Mouse (Mus musculus) embryonic facial prominence, embryonic 11.5 days (tissue): ENCODE measurements around the gene Msrb1. TPM values are rescaled to one million over a fixed set of nuclear protein-coding genes. Genes with fewer than 3 reads are reported as not detected.
A peak's percentile ranks its signal among the peaks of the same experiment; 100 is the strongest.

Experiments
- ATAC-seq: fragments of 200-750 bp; cut with Nextera tagmentation; replicated peaks from 2 replicates; pipeline ENCODE4 v1.8.0; 2017; ENCODE audit warnings: low read depth; ENCODE audit not compliant: insufficient number of reproducible peaks, low FRiP score, low TSS enrichment
- DNase-seq: peaks from one replicate; pipeline ENCODE4 v3.0.0-alpha.2; 2015; ENCODE audit warnings: low spot score
- H3K27ac ChIP-seq: fragments of 300-500 bp; sonication (generic); replicated peaks from 2 replicates; pipeline ENCODE4 v1.5.1; 2014; ENCODE audit warnings: mild to moderate bottlenecking, low read depth, low read length, control low read depth
- H3K27me3 ChIP-seq: fragments of 300-500 bp; sonication (generic); 2 replicates; pipeline ENCODE4 v1.6.1; 2014; ENCODE audit warnings: mild to moderate bottlenecking, low read length, moderate library complexity, mixed read lengths; ENCODE audit not compliant: control insufficient read depth, insufficient read depth
- H3K36me3 ChIP-seq: fragments of 300-500 bp; sonication (generic); replicated peaks from 2 replicates; pipeline ENCODE4 v1.6.1; 2014; ENCODE audit warnings: low read depth, mild to moderate bottlenecking, low read length, moderate library complexity, mixed read lengths; ENCODE audit not compliant: control insufficient read depth, insufficient read depth
- H3K4me1 ChIP-seq: fragments of 300-500 bp; sonication (generic); 2 replicates; pipeline ENCODE4 v1.6.1; 2014; ENCODE audit warnings: low read length, mixed read lengths; ENCODE audit not compliant: control insufficient read depth, insufficient read depth
- H3K4me2 ChIP-seq: fragments of 300-500 bp; sonication (generic); 2 replicates; pipeline ENCODE4 v1.6.1; 2014; ENCODE audit warnings: low read depth, mild to moderate bottlenecking, control low read depth, low read length, moderate library complexity
- H3K4me3 ChIP-seq: fragments of 300-500 bp; sonication (generic); 2 replicates; pipeline ENCODE4 v1.5.1; 2014; ENCODE audit warnings: low read depth, low read length, control low read depth
- H3K9ac ChIP-seq: fragments of 300-500 bp; sonication (generic); replicated peaks from 2 replicates; pipeline ENCODE4 v1.6.1; 2014; ENCODE audit warnings: mild to moderate bottlenecking, control low read depth, low read length
- H3K9me3 ChIP-seq: fragments of 300-500 bp; sonication (generic); replicated peaks from 2 replicates; pipeline ENCODE4 v1.6.1; 2016; ENCODE audit warnings: mild to moderate bottlenecking, low read length, inconsistent platforms, mixed read lengths; ENCODE audit not compliant: control insufficient read depth
- WGBS: fragments of 180-500 bp; shearing (Covaris S2); extraction: QIAGEN DNeasy Blood & Tissue Kit; methylation state at CpG from one replicate; pipeline ENCODE4 v1.1.7; 2014; 5-methylcytosine and 5-hydroxymethylcytosine counted together
- polyA plus RNA-seq: library from polyadenylated mRNA; unstranded; fragments of >200 nt; fragmentation: Nextera tagmentation; extraction: Ambion mirVana; gene quantifications from 2 replicates; pipeline ENCODE4 v1.2.1, GENCODE M21; 2014

Gene Msrb1
- polyA plus RNA-seq, 1 experiment from 2014 or later, result 24.3 TPM

DNA sequence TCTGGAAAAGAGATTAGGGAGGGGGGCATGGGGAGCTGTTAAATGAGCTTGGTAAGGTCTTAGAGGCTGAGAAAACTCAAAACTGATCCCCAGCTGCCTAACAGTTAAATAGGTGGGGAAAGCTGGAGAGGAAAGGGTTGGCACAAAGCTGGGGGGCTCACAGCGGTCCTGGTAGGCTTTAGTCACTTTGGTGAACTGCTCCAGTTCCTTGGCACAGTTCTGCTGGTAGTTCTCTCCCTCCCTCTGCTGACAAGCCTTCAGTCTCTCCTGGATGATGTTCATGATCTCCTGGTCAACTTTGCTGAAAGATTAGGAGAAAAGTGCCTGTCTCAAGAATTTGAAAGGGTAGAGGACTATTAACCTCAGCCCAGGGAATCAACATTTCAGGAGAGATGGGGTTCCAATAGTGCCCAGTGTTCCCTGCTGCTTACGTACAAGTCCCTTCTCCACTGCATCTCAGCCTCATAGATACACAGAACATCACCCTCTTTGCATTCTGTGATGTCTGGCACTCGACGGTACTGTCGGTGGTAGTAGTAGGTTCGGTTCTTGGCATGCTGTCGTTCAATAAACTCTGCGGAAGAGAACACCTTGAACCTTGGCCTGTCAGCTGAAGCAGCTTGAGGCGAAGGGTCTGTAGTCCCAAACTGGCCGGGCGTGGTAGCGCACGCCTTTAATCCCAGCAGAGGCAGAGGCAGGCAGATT lies 14.1 kb upstream of the Msrb1 start:
- Histone ChIP-seq H3K27me3 (no peaks in the 10 kb centered on the region), H3K9me3 (no peaks in the 10 kb centered on the region), H3K4me3 (0 out of 2 replicates have a peak overlapping the region, but pooled peaks have one; percentile 4), H3K4me1 (no peaks in the 10 kb centered on the region; the same call in 1 of the 2 replicates), H3K27ac (no peak overlapping the region), H3K4me2 (peak overlapping the region; percentile 8; the same call in 1 of the 2 replicates), H3K9ac (no peak overlapping the region), H3K36me3 (peaks cover 8% of the 10 kb centered on the region)
- no peak for ATAC-seq
- no peak for DNase-seq
- WGBS, result 37% methylated on average over 13 of the region's 13 CpGs

GRCm38 (mm10) chr17:24723122-24723880 lies 13.1 kb upstream of the Msrb1 start:
- DNase-seq, result no peak
- H3K9ac ChIP-seq, result peak overlapping the region; percentile 71
- H3K27me3 ChIP-seq, result no peaks in the 10 kb centered on the region
- H3K4me2 ChIP-seq, result peak overlapping the region; percentile 56
- no peaks in the 10 kb centered on the region; the same call in 1 of the 2 replicates for H3K4me1 ChIP-seq
- H3K36me3 ChIP-seq, result peaks cover 8% of the 10 kb centered on the region
- no peak for ATAC-seq
- peak overlapping the region; percentile 60 for H3K4me3 ChIP-seq
- no peak overlapping the region for H3K27ac ChIP-seq
- H3K9me3 ChIP-seq, result no peaks in the 10 kb centered on the region
- WGBS, result 5% methylated on average over 12 of the region's 12 CpGs

GRCm38 (mm10) chr17:24723881-24724180 lies 12.6 kb upstream of the Msrb1 start:
- Histone ChIP-seq H3K36me3 (peaks cover 8% of the 10 kb centered on the region), H3K27ac (peak overlapping the region; percentile 56), H3K4me3 (peak overlapping the region; percentile 60), H3K9me3 (no peaks in the 10 kb centered on the region), H3K4me1 (no peaks in the 10 kb centered on the region; the same call in 1 of the 2 replicates), H3K27me3 (no peaks in the 10 kb centered on the region), H3K4me2 (peak overlapping the region; percentile 56), H3K9ac (peak overlapping the region; percentile 71)
- peak; percentile 12; the same call in 1 of the 2 replicates for ATAC-seq
- DNase-seq, result peak; percentile 19
- WGBS, result 1% methylated on average over 15 of the region's 15 CpGs

- Histone ChIP-seq H3K9ac (peak within 1 kb of the TSS; percentile 71), H3K4me1 (no peaks in the 10 kb centered on the region; the same call in 1 of the 2 replicates), H3K9me3 (no peaks in the 10 kb centered on the region), H3K36me3 (peaks cover 8% of the 10 kb centered on the region), H3K4me2 (peak within 1 kb of the TSS; percentile 56), H3K27me3 (no peaks in the 10 kb centered on the region), H3K27ac (peak within 1 kb of the TSS; percentile 56), H3K4me3 (peak within 1 kb of the TSS; percentile 60)
- peak; percentile 98 for DNase-seq
- WGBS, result under 1% methylated on average over 30 of the region's 30 CpGs
- ATAC-seq, result peak; percentile 77
These were observed 12.3 kb upstream of the Msrb1 start, which contains the start of gene Ndufb10 for GRCm38 (mm10) chr17:24724184-24724583. TSS of gene Ndufb10 (minus strand) at chr17:24724478.

DNA sequence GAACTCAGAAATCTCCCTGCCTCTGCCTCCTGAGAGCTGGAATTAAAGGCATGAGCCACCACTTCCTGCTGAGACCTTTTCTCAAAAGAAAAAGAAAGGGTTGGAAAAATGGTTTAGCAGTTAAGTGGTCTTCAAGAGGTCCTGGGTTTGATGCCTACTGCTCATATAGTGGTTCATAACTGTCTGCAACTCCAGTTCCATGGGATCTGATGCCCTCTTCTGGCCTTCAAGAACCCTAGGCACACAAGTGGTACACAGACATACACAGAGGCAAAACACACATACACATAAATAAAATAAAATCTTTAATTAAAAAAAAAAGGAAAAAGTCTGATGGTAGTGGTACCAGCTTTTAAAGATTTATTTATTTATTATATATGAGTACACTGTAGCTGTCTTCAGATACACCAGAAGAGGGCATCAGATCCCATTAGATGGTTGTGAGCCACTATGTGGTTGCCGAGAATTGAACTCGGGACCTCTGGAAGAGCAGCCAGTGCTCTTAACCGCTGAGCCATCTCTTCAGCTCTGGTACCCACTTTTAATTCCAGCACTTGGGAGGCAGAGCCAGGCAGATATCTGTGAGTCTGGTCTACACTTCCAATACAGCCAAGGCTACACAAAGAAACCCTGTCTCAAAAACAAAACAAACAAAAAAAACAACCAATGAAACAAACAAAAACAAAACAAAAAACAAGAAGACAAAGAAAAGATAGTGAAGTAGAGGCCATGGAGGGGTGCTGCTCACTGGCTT lies 10.6 kb upstream of the Msrb1 start:
- no peak overlapping the region for H3K4me3 ChIP-seq
- no peaks in the 10 kb centered on the region for H3K27me3 ChIP-seq
- DNase-seq, result no peak
- no peaks in the 10 kb centered on the region for H3K9me3 ChIP-seq
- H3K27ac ChIP-seq, result no peak overlapping the region
- no peak overlapping the region for H3K4me2 ChIP-seq
- WGBS, result 74% methylated on average over 3 of the region's 3 CpGs
- no peaks in the 10 kb centered on the region; the same call in 1 of the 2 replicates for H3K4me1 ChIP-seq
- ATAC-seq, result no peak
- no peak overlapping the region for H3K9ac ChIP-seq
- H3K36me3 ChIP-seq, result peaks cover 8% of the 10 kb centered on the region

- no peak within 1 kb of the TSS for H3K4me3 ChIP-seq
- DNase-seq (no peak), ATAC-seq (no peak)
- no peaks in the 10 kb centered on the region for H3K27me3 ChIP-seq
- no peak within 1 kb of the TSS for H3K4me2 ChIP-seq
- no peaks in the 10 kb centered on the region for H3K36me3 ChIP-seq
- H3K4me1 ChIP-seq, result no peaks in the 10 kb centered on the region; the same call in 1 of the 2 replicates
- WGBS, result 76% methylated on average over 2 of the region's 2 CpGs
- H3K9ac ChIP-seq, result no peak within 1 kb of the TSS
- no peaks in the 10 kb centered on the region for H3K9me3 ChIP-seq
- H3K27ac ChIP-seq, result no peak within 1 kb of the TSS
These were observed 8.8 kb upstream of the Msrb1 start, which contains the start of gene Rpl3l for GRCm38 (mm10) chr17:24727618-24728017. TSS of gene Rpl3l (plus strand) at chr17:24727820.

DNA sequence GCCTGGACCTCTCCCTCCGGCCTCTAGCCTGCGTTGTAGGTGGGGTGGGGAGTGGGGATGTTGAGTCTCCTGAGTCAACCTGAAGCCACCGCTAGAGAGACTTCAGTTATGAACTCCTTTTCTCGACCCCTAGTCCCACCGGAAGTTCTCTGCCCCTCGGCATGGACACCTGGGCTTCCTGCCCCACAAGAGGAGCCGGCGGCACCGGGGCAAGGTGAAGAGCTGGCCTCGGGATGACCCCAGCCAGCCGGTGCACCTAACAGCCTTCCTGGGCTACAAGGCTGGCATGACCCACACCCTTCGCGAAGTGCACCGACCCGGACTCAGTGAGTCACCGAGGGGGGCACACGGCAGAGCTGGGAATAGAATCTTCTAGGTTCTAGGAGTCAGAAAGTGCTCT lies 8.3 kb upstream of the Msrb1 start:
- Histone ChIP-seq H3K36me3 (no peaks in the 10 kb centered on the region), H3K4me1 (no peaks in the 10 kb centered on the region; the same call in 1 of the 2 replicates), H3K4me2 (no peak overlapping the region), H3K27ac (no peak overlapping the region), H3K9ac (no peak overlapping the region), H3K4me3 (no peak overlapping the region), H3K9me3 (no peaks in the 10 kb centered on the region), H3K27me3 (no peaks in the 10 kb centered on the region)
- no peak for ATAC-seq
- whole genome bisulfite sequencing, result 68% methylated on average over 17 of the region's 17 CpGs
- no peak for DNase-seq
